Mouse (Mus musculus) bone marrow, adult 2 months (tissue): ENCODE data around the gene Pced1b.

Source experiments
- CTCF ChIP-seq: fragments of 200-500 bp; IDR thresholded peaks from 2 replicates; pipeline ENCODE4 v1.5.1; 2011; ENCODE audit warnings: low read length, control low read depth; ENCODE audit not compliant: control insufficient read depth, insufficient read depth
- POLR2A ChIP-seq: fragments of 200-500 bp; IDR thresholded peaks from 2 replicates; pipeline ENCODE4 v1.6.1; 2011; ENCODE audit warnings: low read depth, mild to moderate bottlenecking, control low read depth, low read length, borderline replicate concordance; ENCODE audit not compliant: control insufficient read depth

- TF ChIP-seq POLR2A: no peak
- TF ChIP-seq CTCF: no peak
Measured at GRCm38 (mm10) chr15:97234076-97234475, 12.8 kb upstream of the Pced1b start.
